ENCODE assay signal across 1 mouse cellular context in genomic region chr7:16820271-16820763, GRCm38 (mm10).
TF ChIP-seq lines count a peak whose summit lies in the region.

No protein-coding gene starts in this region.

TF ChIP-seq in MEL, 35 proteins besides CTCF, POLR2A, EP300 and RAD21:
- no peak for TF ChIP-seq KAT2A (conservative IDR thresholded peaks at IDR 0.05; ENCODE audit: low read depth, low read length)
- no peak for TF ChIP-seq MYC (IDR thresholded peaks at IDR 0.05; ENCODE audit: low read depth, low read length)
- no peak for TF ChIP-seq SMC3 (IDR thresholded peaks at IDR 0.05; ENCODE audit: low read depth, low read length)
- TF ChIP-seq TCF12 (IDR thresholded peaks at IDR 0.05; ENCODE audit: low read depth, low read length) = no peak
